Mouse (Mus musculus): Measurements from ENCODE around the gene Ppl.
A peak's percentile ranks its signal among the peaks of the same experiment; 100 is the strongest.

The Ppl gene

GRCm38 (mm10) chr16:5132401-5132801 lies at the start of gene Ppl:
TSS of gene Ppl (minus strand) at chr16:5132421.
- DNase-seq = peak; percentile 35 to 58

GRCm38 (mm10) chr16:5172636-5173035 lies 40.4 kb upstream of the Ppl start:
- no peak for DNase-seq

- DNase-seq = peak; percentile 23 to 26
Observed at GRCm38 (mm10) chr16:5168829-5169228, 36.6 kb upstream of the Ppl start.

- no peak for DNase-seq
Observed at GRCm38 (mm10) chr16:5168038-5168437, 35.8 kb upstream of the Ppl start.

- DNase-seq = no peak
Observed at GRCm38 (mm10) chr16:5164327-5164726, 32.1 kb upstream of the Ppl start.

- no peak for DNase-seq
Observed at GRCm38 (mm10) chr16:5159248-5159647, 27.0 kb upstream of the Ppl start.

GRCm38 (mm10) chr16:5157113-5157512 lies 24.9 kb upstream of the Ppl start:
- DNase-seq = no peak

- no peak for DNase-seq
Observed at GRCm38 (mm10) chr16:5156495-5156894, 24.3 kb upstream of the Ppl start.

- no peak for DNase-seq
Observed at GRCm38 (mm10) chr16:5155014-5155413, 22.8 kb upstream of the Ppl start.

- no peak for DNase-seq
Observed at GRCm38 (mm10) chr16:5153299-5154026, 21.2 kb upstream of the Ppl start.

- no peak for DNase-seq
Observed at GRCm38 (mm10) chr16:5150544-5150943, 18.3 kb upstream of the Ppl start.

GRCm38 (mm10) chr16:5147037-5147385 lies 14.8 kb upstream of the Ppl start, which contains the start of gene Sec14l5:
TSS of gene Sec14l5 (plus strand) at chr16:5147109.
- DNase-seq = no peak

- peak; percentile 59 to 67 for DNase-seq
Observed at GRCm38 (mm10) chr16:5146367-5147036, 14.3 kb upstream of the Ppl start.

GRCm38 (mm10) chr16:5145570-5145969 lies 13.3 kb upstream of the Ppl start:
- peak; percentile 65 to 89 for DNase-seq

- peak; percentile 34 to 41 for DNase-seq
Observed at GRCm38 (mm10) chr16:5139741-5140140, 7.5 kb upstream of the Ppl start.

GRCm38 (mm10) chr16:5137006-5137540 lies 4.9 kb upstream of the Ppl start:
- DNase-seq = no peak

- DNase-seq = peak in 1 of 2 experiments; percentile 21
Observed at GRCm38 (mm10) chr16:5136505-5136904, 4.3 kb upstream of the Ppl start.

GRCm38 (mm10) chr16:5135551-5136261 lies 3.5 kb upstream of the Ppl start:
- no peak for DNase-seq

GRCm38 (mm10) chr16:5134623-5135330 lies 2.6 kb upstream of the Ppl start:
- DNase-seq = peak; percentile 59 to 63

GRCm38 (mm10) chr16:5131251-5131922 lies 834 bp downstream of the Ppl start:
- no peak for DNase-seq

- DNase-seq = no peak
Observed at GRCm38 (mm10) chr16:5130766-5131165, 1.5 kb downstream of the Ppl start.

- DNase-seq = no peak
Observed at GRCm38 (mm10) chr16:5130196-5130595, 2.0 kb downstream of the Ppl start.

All from cerebellum, postnatal 36 days (tissue).